Mouse (Mus musculus) lung, adult 2 months (tissue): ENCODE measurements at regions not wholly inside any gene's neighbourhood (a gene's known extent, or its start where the extent isn't known, plus 50 kb on each side); places are given as distances from the start of the nearest gene placed in this dataset.

Source experiments
- CTCF ChIP-seq: fragments of 200-500 bp; IDR thresholded peaks from 2 replicates; pipeline ENCODE4 v1.5.1; 2011; ENCODE audit warnings: mild to moderate bottlenecking, low read length, control low read depth; ENCODE audit not compliant: insufficient read depth
- POLR2A ChIP-seq: fragments of 200-500 bp; IDR thresholded peaks from 2 replicates; pipeline ENCODE4 v1.6.1; 2011; ENCODE audit warnings: low read depth, mild to moderate bottlenecking, control low read depth, low read length, borderline replicate concordance; ENCODE audit errors: extremely low read depth

DNA sequence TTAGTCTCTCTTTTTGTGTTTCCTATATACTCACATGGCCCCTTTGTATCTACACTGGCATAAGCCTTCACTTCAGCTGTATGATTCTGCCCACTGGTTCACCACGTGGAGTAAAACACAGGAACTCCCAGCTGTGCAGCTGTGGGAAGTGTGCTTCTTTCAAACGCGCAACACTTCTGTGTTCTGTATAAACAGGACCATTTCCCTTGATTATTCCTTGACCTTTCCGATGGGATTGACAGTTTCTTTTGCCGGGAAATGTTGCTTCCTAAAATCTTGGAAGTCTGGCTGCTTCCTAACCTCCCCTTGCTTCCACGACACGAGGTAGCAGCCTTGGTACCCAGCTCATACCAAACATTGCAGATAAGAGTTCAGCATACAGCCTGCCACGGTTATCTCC, 618.7 kb upstream of the Igfbp3 start:
- TF ChIP-seq CTCF = no peak
- no peak for TF ChIP-seq POLR2A
